Mouse (Mus musculus): ENCODE results near the gene Hsd3b5.
"Not testable (repeated sequence)": the region's sequence is repeated elsewhere in the genome, so short reads cannot be mapped to it uniquely, and the experiment has no call there.

Gene Hsd3b5

DNA sequence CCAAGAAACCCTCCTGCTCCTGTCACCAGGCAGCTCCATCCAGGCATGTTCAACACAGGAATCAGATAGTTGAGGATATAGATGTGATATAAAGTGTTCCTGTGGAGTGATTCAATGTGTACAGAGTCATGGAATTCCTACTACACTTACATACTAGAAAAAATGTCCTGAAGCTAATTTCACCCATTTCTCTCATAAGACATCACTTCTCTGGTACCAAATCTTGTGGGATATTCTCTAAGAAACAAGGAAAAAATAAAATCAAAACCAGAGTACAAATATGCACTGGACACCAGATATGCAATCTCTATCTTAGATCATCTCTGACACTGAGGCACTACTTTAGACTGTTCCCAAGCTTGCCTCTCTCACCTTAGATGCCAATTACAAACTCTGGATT is at the start of gene Hsd3b5:
Gene Hsd3b5, minus strand, starts transcription at position 101 of the 400 bp plus-strand sequence.
- DNase-seq = no peak

GRCm38 (mm10) chr3:98635145-98635544 is 5.1 kb upstream of the Hsd3b5 start:
- DNase-seq = no peak

- DNase-seq = no peak
These were observed 419 bp downstream of the Hsd3b5 start for GRCm38 (mm10) chr3:98629633-98630032.

GRCm38 (mm10) chr3:98616786-98617185 is 13.3 kb downstream of the Hsd3b5 start:
- not testable (repeated sequence) for DNase-seq

GRCm38 (mm10) chr3:98616244-98616643 is 13.8 kb downstream of the Hsd3b5 start:
- not testable (repeated sequence) for DNase-seq

DNA sequence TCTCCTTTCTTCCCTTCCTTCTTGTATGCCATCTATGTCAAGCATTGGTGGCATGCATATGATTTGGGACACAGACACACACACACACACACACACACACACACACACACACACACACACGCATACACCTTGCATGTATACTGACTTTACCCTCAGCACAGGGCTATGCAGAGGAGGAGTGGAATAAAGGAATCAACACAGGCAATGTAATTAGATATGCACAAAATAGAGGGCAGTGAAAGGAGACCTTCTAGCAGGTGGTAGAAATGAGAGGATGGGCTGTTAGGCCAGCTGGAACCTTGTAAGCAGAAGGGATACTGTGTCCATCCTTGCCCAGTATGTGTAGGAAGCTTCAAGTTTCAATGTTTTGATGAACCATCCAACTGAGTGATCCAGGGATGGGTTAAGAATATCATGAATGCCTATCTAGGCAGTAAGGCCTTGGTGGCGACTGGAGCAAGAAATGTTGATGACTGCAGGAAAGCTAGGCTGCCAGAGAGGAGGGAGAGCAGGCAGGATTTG is 15.6 kb downstream of the Hsd3b5 start:
- not testable (repeated sequence) for DNase-seq

GRCm38 (mm10) chr3:98613963-98614362 is 16.1 kb downstream of the Hsd3b5 start:
- no peak for DNase-seq

DNA sequence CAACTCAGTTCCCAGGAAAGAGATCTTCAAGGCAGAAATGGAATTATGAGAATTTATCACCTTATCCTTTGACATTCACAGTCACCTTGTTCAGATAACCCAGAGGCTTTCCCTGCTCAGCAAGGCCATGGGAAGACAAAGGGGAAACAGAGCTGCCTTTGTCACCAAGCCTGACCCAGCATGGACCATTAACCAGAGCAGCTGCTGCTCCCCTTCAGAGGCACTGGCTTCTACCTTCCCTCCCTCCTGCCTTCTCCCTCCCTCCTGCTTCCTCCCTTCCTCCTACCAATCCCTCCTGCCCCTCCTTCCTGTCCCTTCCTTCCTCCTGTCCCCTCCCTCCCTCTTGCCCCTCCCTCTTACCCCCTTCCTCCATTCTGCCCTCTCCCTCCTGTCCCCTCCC is 16.5 kb downstream of the Hsd3b5 start:
- DNase-seq = not testable (repeated sequence)

GRCm38 (mm10) chr3:98588707-98589106 is 41.3 kb downstream of the Hsd3b5 start, which contains the start of gene Gm10681:
Gm10681 (minus strand) TSS chr3:98588807.
- DNase-seq = no peak

DNA sequence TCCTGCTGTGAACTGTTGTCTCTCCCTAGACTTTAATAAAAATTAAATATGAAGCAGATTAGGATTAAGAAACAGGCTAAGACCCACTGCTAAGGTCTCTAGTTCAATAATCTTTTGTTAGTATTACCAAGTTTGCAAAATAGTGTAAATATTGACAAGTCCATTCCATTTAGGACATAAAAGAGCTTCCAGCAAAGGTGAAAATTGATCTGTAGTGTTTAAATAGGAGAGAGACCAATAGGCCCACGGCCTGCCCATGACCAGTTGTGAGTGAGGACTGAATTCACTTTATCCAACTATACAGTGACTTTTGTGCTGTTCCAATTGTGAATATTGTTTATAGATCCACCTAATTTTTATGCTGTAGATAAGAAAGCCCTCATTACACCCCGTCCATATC is 42.3 kb downstream of the Hsd3b5 start:
- no peak for DNase-seq

GRCm38 (mm10) chr3:98582622-98583021 is 47.4 kb downstream of the Hsd3b5 start:
- DNase-seq = not testable (repeated sequence)

DNA sequence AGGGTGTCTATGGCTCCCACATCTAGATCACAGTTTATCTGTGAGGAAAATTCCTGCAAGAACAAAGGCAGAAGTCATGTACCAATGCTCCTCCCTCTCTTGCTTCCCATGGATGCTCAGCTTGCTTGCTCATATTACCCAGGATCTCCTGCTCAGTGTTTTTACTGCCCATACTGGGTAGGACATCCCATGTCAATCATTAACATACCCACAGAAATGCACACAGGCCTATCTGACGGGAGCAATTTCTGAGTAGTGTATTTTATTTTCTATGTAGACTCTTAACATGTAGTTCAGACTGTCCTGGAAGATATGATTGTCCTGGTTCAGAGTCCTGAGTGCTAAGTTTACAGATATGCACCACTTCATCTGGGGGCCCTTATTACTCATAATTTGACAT is 47.9 kb downstream of the Hsd3b5 start:
- DNase-seq = not testable (repeated sequence)

- peak; percentile 76 for DNase-seq
These were observed 49.0 kb downstream of the Hsd3b5 start for GRCm38 (mm10) chr3:98581024-98581423.
